Mouse (Mus musculus): ENCODE results near the gene Gak. TPM values are rescaled to one million over a fixed set of nuclear protein-coding genes. Genes with fewer than 3 reads are reported as not detected.

Gak gene
- polyA plus RNA-seq (2012; ENCODE audit: insufficient read depth, low replicate concordance): 64.1 and 72.4 TPM in 2 replicates

GRCm38 (mm10) chr5:108629634-108630483 is at the start of gene Gak, which contains the start of gene Tmem175:
Gene Gak, minus strand, starts transcription at chr5:108629755.
Gene Tmem175, plus strand, starts transcription at chr5:108629770.
- Histone ChIP-seq H3K4me3 (replicated peaks) (peak within 1 kb of the TSS; percentile 100), H3K4me1 (peaks cover 48% of the 10 kb centered on the region), H3K9me3 (no peaks in the 10 kb centered on the region), H3K27me3 (replicated peaks) (no peaks in the 10 kb centered on the region), H3K36me3 (replicated peaks; ENCODE audit: low read length) (peaks cover 4% of the 10 kb centered on the region)
- 0 out of 2 replicates have a peak, but pooled peaks have one; percentile 35 for TF ChIP-seq FLI1 (IDR thresholded peaks at IDR 0.05; ENCODE audit: low read length)
- no peak for TF ChIP-seq GATA1 (IDR thresholded peaks at IDR 0.05; ENCODE audit: borderline replicate concordance, low read length)

- Histone ChIP-seq H3K4me3 (replicated peaks) (no peak overlapping the region), H3K27me3 (replicated peaks) (no peaks in the 10 kb centered on the region), H3K9me3 (no peaks in the 10 kb centered on the region), H3K36me3 (replicated peaks; ENCODE audit: low read length) (peaks cover 30% of the 10 kb centered on the region), H3K4me1 (peaks cover 15% of the 10 kb centered on the region)
- TF ChIP-seq GATA1 (IDR thresholded peaks at IDR 0.05; ENCODE audit: borderline replicate concordance, low read length) (no peak), FLI1 (IDR thresholded peaks at IDR 0.05; ENCODE audit: low read length) (no peak)
Observed at GRCm38 (mm10) chr5:108678296-108678854, 48.8 kb upstream of the Gak start.

GRCm38 (mm10) chr5:108677605-108678295 is 48.2 kb upstream of the Gak start:
- Histone ChIP-seq H3K27me3 (replicated peaks) (no peaks in the 10 kb centered on the region), H3K4me1 (peaks cover 15% of the 10 kb centered on the region), H3K36me3 (replicated peaks; ENCODE audit: low read length) (peaks cover 31% of the 10 kb centered on the region), H3K9me3 (no peaks in the 10 kb centered on the region), H3K4me3 (replicated peaks) (no peak overlapping the region)
- TF ChIP-seq GATA1 (IDR thresholded peaks at IDR 0.05; ENCODE audit: borderline replicate concordance, low read length): no peak
- TF ChIP-seq FLI1 (IDR thresholded peaks at IDR 0.05; ENCODE audit: low read length): no peak

GRCm38 (mm10) chr5:108676772-108677498 is 47.4 kb upstream of the Gak start:
- Histone ChIP-seq H3K4me3 (replicated peaks) (no peak overlapping the region), H3K4me1 (peaks cover 17% of the 10 kb centered on the region), H3K27me3 (replicated peaks) (no peaks in the 10 kb centered on the region), H3K9me3 (no peaks in the 10 kb centered on the region), H3K36me3 (replicated peaks; ENCODE audit: low read length) (peaks cover 38% of the 10 kb centered on the region)
- no peak for TF ChIP-seq FLI1 (IDR thresholded peaks at IDR 0.05; ENCODE audit: low read length)
- no peak for TF ChIP-seq GATA1 (IDR thresholded peaks at IDR 0.05; ENCODE audit: borderline replicate concordance, low read length)

- H3K9me3 ChIP-seq: no peaks in the 10 kb centered on the region
- H3K27me3 ChIP-seq (replicated peaks): no peaks in the 10 kb centered on the region
- peaks cover 35% of the 10 kb centered on the region for H3K36me3 ChIP-seq (replicated peaks; ENCODE audit: low read length)
- peaks cover 19% of the 10 kb centered on the region for H3K4me1 ChIP-seq
- TF ChIP-seq GATA1 (IDR thresholded peaks at IDR 0.05; ENCODE audit: borderline replicate concordance, low read length): no peak
- no peak for TF ChIP-seq FLI1 (IDR thresholded peaks at IDR 0.05; ENCODE audit: low read length)
- no peak within 1 kb of the TSS for H3K4me3 ChIP-seq (replicated peaks)
Observed at GRCm38 (mm10) chr5:108675251-108675816, 45.8 kb upstream of the Gak start, which contains the start of gene Slc26a1. Gene Slc26a1, minus strand, starts transcription at chr5:108675569.

- Histone ChIP-seq H3K4me3 (replicated peaks) (no peak overlapping the region), H3K4me1 (peaks cover 24% of the 10 kb centered on the region), H3K27me3 (replicated peaks) (no peaks in the 10 kb centered on the region), H3K36me3 (replicated peaks; ENCODE audit: low read length) (peaks cover 30% of the 10 kb centered on the region), H3K9me3 (no peaks in the 10 kb centered on the region)
- no peak for TF ChIP-seq FLI1 (IDR thresholded peaks at IDR 0.05; ENCODE audit: low read length)
- no peak for TF ChIP-seq GATA1 (IDR thresholded peaks at IDR 0.05; ENCODE audit: borderline replicate concordance, low read length)
Observed at GRCm38 (mm10) chr5:108674624-108675023, 45.1 kb upstream of the Gak start.

- H3K27me3 ChIP-seq (replicated peaks): no peaks in the 10 kb centered on the region
- TF ChIP-seq GATA1 (IDR thresholded peaks at IDR 0.05; ENCODE audit: borderline replicate concordance, low read length): no peak
- no peak for TF ChIP-seq FLI1 (IDR thresholded peaks at IDR 0.05; ENCODE audit: low read length)
- H3K4me1 ChIP-seq: peaks cover 36% of the 10 kb centered on the region
- H3K9me3 ChIP-seq: no peaks in the 10 kb centered on the region
- peaks cover 30% of the 10 kb centered on the region for H3K36me3 ChIP-seq (replicated peaks; ENCODE audit: low read length)
- H3K4me3 ChIP-seq (replicated peaks): no peak overlapping the region
Observed at GRCm38 (mm10) chr5:108671757-108672156, 42.2 kb upstream of the Gak start.

GRCm38 (mm10) chr5:108670785-108671184 is 41.2 kb upstream of the Gak start:
- Histone ChIP-seq H3K4me1 (peaks cover 39% of the 10 kb centered on the region), H3K36me3 (replicated peaks; ENCODE audit: low read length) (peaks cover 30% of the 10 kb centered on the region), H3K9me3 (no peaks in the 10 kb centered on the region), H3K27me3 (replicated peaks) (no peaks in the 10 kb centered on the region), H3K4me3 (replicated peaks) (no peak overlapping the region)
- no peak; the same call in 2 of the 3 replicates for TF ChIP-seq GATA1 (IDR thresholded peaks at IDR 0.05; ENCODE audit: borderline replicate concordance, low read length)
- TF ChIP-seq FLI1 (IDR thresholded peaks at IDR 0.05; ENCODE audit: low read length): no peak

GRCm38 (mm10) chr5:108669986-108670385 is 40.4 kb upstream of the Gak start:
- no peaks in the 10 kb centered on the region for H3K27me3 ChIP-seq (replicated peaks)
- peaks cover 30% of the 10 kb centered on the region for H3K36me3 ChIP-seq (replicated peaks; ENCODE audit: low read length)
- no peaks in the 10 kb centered on the region for H3K9me3 ChIP-seq
- H3K4me1 ChIP-seq: peaks cover 40% of the 10 kb centered on the region
- peak overlapping the region; percentile 95 for H3K4me3 ChIP-seq (replicated peaks)
- TF ChIP-seq GATA1 (IDR thresholded peaks at IDR 0.05; ENCODE audit: borderline replicate concordance, low read length) (no peak), FLI1 (IDR thresholded peaks at IDR 0.05; ENCODE audit: low read length) (no peak)
